In the genomic region with DNA sequence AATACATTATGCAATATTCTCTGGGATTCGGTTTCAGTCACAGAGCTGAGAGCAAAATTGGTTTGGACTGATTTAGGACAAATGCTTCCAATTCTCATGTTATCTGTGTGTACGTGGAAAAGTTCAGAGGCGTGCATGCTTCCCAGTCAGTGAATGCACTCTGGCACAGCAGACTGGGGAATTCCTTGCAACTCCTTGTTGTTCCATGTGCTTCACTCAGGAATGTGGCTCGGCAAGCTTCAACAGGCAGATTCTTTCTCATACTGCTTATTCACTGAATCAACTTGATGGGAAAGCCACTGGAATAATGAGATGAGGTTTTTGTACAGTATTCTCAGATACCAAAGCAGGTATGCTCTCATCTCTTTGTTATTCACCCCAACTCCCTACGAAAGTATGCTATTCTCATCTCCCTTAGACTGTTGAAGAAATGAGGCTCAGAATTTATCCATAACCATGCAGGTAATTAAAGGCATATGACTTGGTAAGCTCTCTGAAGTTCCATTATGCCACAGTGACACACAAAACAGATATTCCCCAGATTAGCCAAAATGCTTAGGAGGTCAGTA, we compare ENCODE assay signal across 10 mouse cellular contexts.
A peak's percentile ranks its signal among the peaks of the same experiment; 100 is the strongest.
DNase-seq lines count a peak whose midpoint lies in the region; ATAC-seq lines count a peak whose summit lies in the region.
"Had no signal": no experiment of that assay in that cellular context is flagged by ENCODE, and none has a peak within 500 bp of the region (broad histone marks: within the 10 kb centered on the region; RNA-seq: fewer than 3 reads in every experiment).

No protein-coding gene starts in this region.

- H3K4me3 ChIP-seq in embryonic facial prominence, embryonic 11.5 days (ENCODE audit: low read depth, low read length), result no peak overlapping the region
- no peak overlapping the region for H3K4me3 ChIP-seq in kidney, embryonic 16.5 days (ENCODE audit: low read length)
- no peak overlapping the region for H3K4me3 ChIP-seq in forebrain, embryonic 11.5 days (ENCODE audit: low read depth, low read length)
- H3K4me3 ChIP-seq in midbrain, embryonic 15.5 days, result no peak overlapping the region
- H3K4me3 ChIP-seq: liver, embryonic 15.5 days had no signal

- 51% methylated on average over 5 of the region's 5 CpGs for WGBS in embryonic facial prominence, embryonic 11.5 days
- WGBS in kidney, embryonic 16.5 days, result 46% methylated on average over 5 of the region's 5 CpGs
- 64% methylated on average over 5 of the region's 5 CpGs for WGBS in forebrain, embryonic 11.5 days
- 57% methylated on average over 5 of the region's 5 CpGs for WGBS in midbrain, embryonic 15.5 days

- H3K4me1 ChIP-seq in embryonic facial prominence, embryonic 11.5 days (ENCODE audit: control insufficient read depth, insufficient read depth, low read length), result no peaks in the 10 kb centered on the region
- 0 out of 2 replicates have a peak, but pooled peaks cover 4% of the 10 kb centered on the region for H3K4me1 ChIP-seq in kidney, embryonic 16.5 days (ENCODE audit: insufficient read depth, low read length)
- H3K4me1 ChIP-seq in forebrain, embryonic 11.5 days (replicated peaks; ENCODE audit: control insufficient read depth, insufficient read depth, low read length), result no peaks in the 10 kb centered on the region
- H3K4me1 ChIP-seq in midbrain, embryonic 15.5 days, result no peaks in the 10 kb centered on the region
- H3K4me1 ChIP-seq: liver, embryonic 15.5 days had no signal

- no peak for ATAC-seq in embryonic facial prominence, embryonic 11.5 days (replicated peaks; ENCODE audit: insufficient number of reproducible peaks, low FRiP score, low TSS enrichment, low read depth)
- peak; percentile 57; the same call in 1 of the 2 replicates for ATAC-seq in kidney, embryonic 16.5 days (ENCODE audit: low FRiP score, low TSS enrichment)
- no peak for ATAC-seq in forebrain, embryonic 11.5 days (replicated peaks; ENCODE audit: low FRiP score)
- no peak for ATAC-seq in midbrain, embryonic 15.5 days (replicated peaks)
- ATAC-seq: forebrain, postnatal 0 days had no signal

- no peaks in the 10 kb centered on the region for H3K9me3 ChIP-seq in embryonic facial prominence, embryonic 11.5 days (replicated peaks; ENCODE audit: control insufficient read depth, low read length)
- H3K9me3 ChIP-seq in kidney, embryonic 16.5 days (ENCODE audit: low read length), result no peaks in the 10 kb centered on the region
- H3K9me3 ChIP-seq in forebrain, embryonic 11.5 days (ENCODE audit: control insufficient read depth, low read length), result no peaks in the 10 kb centered on the region
- no peaks in the 10 kb centered on the region for H3K9me3 ChIP-seq in midbrain, embryonic 15.5 days
- H3K9me3 ChIP-seq: liver, embryonic 15.5 days had no signal

- no peak overlapping the region for H3K4me2 ChIP-seq in embryonic facial prominence, embryonic 11.5 days (ENCODE audit: low read depth, low read length)
- no peak overlapping the region for H3K4me2 ChIP-seq in kidney, embryonic 16.5 days (replicated peaks; ENCODE audit: low read depth, low read length)
- H3K4me2 ChIP-seq in forebrain, embryonic 11.5 days (ENCODE audit: low read depth, low read length, severe bottlenecking), result no peak overlapping the region
- no peak overlapping the region for H3K4me2 ChIP-seq in midbrain, embryonic 15.5 days
- H3K4me2 ChIP-seq: liver, embryonic 15.5 days had no signal

- H3K9ac ChIP-seq in embryonic facial prominence, embryonic 11.5 days (replicated peaks; ENCODE audit: low read length), result no peak overlapping the region
- no peak overlapping the region for H3K9ac ChIP-seq in kidney, embryonic 16.5 days (replicated peaks; ENCODE audit: low read length)
- no peak overlapping the region for H3K9ac ChIP-seq in forebrain, embryonic 11.5 days (ENCODE audit: low read length)
- no peak overlapping the region for H3K9ac ChIP-seq in midbrain, embryonic 15.5 days
- H3K9ac ChIP-seq: forebrain, postnatal 0 days; liver, embryonic 15.5 days had no signal

- no peaks in the 10 kb centered on the region for H3K36me3 ChIP-seq in embryonic facial prominence, embryonic 11.5 days (replicated peaks; ENCODE audit: control insufficient read depth, insufficient read depth, low read depth, low read length)
- no peaks in the 10 kb centered on the region for H3K36me3 ChIP-seq in kidney, embryonic 16.5 days (ENCODE audit: insufficient read depth, low read length)
- no peaks in the 10 kb centered on the region for H3K36me3 ChIP-seq in forebrain, embryonic 11.5 days (ENCODE audit: control insufficient read depth, insufficient read depth, low read length)
- H3K36me3 ChIP-seq in midbrain, embryonic 15.5 days (replicated peaks), result no peaks in the 10 kb centered on the region
- H3K36me3 ChIP-seq: liver, embryonic 15.5 days had no signal

- no peak overlapping the region for H3K27ac ChIP-seq in embryonic facial prominence, embryonic 11.5 days (replicated peaks; ENCODE audit: low read depth, low read length)
- H3K27ac ChIP-seq in kidney, embryonic 16.5 days (ENCODE audit: low read length), result no peak overlapping the region
- no peak overlapping the region for H3K27ac ChIP-seq in forebrain, embryonic 11.5 days (ENCODE audit: low read depth, low read length)
- no peak overlapping the region for H3K27ac ChIP-seq in midbrain, embryonic 15.5 days
- H3K27ac ChIP-seq: liver, embryonic 15.5 days had no signal

- peak; percentile 11 for DNase-seq in kidney, adult 11 months
- DNase-seq in kidney, adult 18-20 months, result no peak
- peak; percentile 51 for DNase-seq in embryonic facial prominence, embryonic 11.5 days (ENCODE audit: low spot score)
- peak; percentile 83 for DNase-seq in lung, postnatal 25 days (ENCODE audit: low spot score)
- no peak for DNase-seq in forebrain, embryonic 11.5 days (ENCODE audit: low spot score)
- no peak for DNase-seq in MN1 (ENCODE audit: low spot score)
- DNase-seq: forebrain, postnatal 0 days had no signal

- no peaks in the 10 kb centered on the region for H3K27me3 ChIP-seq in embryonic facial prominence, embryonic 11.5 days (ENCODE audit: control insufficient read depth, insufficient read depth, low read length)
- no peaks in the 10 kb centered on the region for H3K27me3 ChIP-seq in kidney, embryonic 16.5 days (ENCODE audit: insufficient read depth, low read length)
- H3K27me3 ChIP-seq in forebrain, embryonic 11.5 days (ENCODE audit: control insufficient read depth, insufficient read depth, low read length), result no peaks in the 10 kb centered on the region
- no peaks in the 10 kb centered on the region for H3K27me3 ChIP-seq in midbrain, embryonic 15.5 days (replicated peaks)
- H3K27me3 ChIP-seq: liver, embryonic 15.5 days had no signal

Comparison
In these comparisons a context has a peak if more than half of its experiments do, and no peak if none do; other contexts are left out.
1. DNase-seq: peak in kidney, adult 11 months (single experiment), embryonic facial prominence, embryonic 11.5 days (single experiment) and lung, postnatal 25 days (single experiment); none in kidney, adult 18-20 months (single experiment), forebrain, embryonic 11.5 days (single experiment) and MN1 (single experiment).